Mouse (Mus musculus): ENCODE data around the gene Gapdh. TPM values are rescaled to one million over a fixed set of nuclear protein-coding genes. Genes with fewer than 3 reads are reported as not detected.
"Not testable (repeated sequence)": the region's sequence is repeated elsewhere in the genome, so short reads cannot be mapped to it uniquely, and the experiment has no call there.

The Gapdh gene
- total and polyA plus RNA-seq, 2 experiments = 1,072 to 2,601 TPM

GRCm38 (mm10) chr6:125161971-125162370, 4.3 kb downstream of the Gapdh start:
- H3K4me1 ChIP-seq (ENCODE audit: control insufficient read depth, insufficient read depth, low read length) = not testable (repeated sequence)
- peak; percentile 24; the same call in 1 of the 2 replicates for TF ChIP-seq CTCF (IDR thresholded peaks at IDR 0.05; ENCODE audit: low read depth, low read length)

GRCm38 (mm10) chr6:125160854-125161760, 5.2 kb downstream of the Gapdh start:
- WGBS = 25% methylated on average over 22 of the region's 22 CpGs
- Histone ChIP-seq H3K9ac (ENCODE audit: low read depth, low read length) (no peak overlapping the region), H3K4me3 (ENCODE audit: insufficient read depth, low read depth, low read length) (no peak overlapping the region), H3K27me3 (ENCODE audit: control insufficient read depth, insufficient read depth, low read length) (no peaks in the 10 kb centered on the region), H3K4me1 (ENCODE audit: control insufficient read depth, insufficient read depth, low read length) (peaks cover 2% of the 10 kb centered on the region; the same call in 1 of the 2 replicates), H3K27ac (replicated peaks; ENCODE audit: insufficient read depth, low read depth, low read length) (peak overlapping the region; percentile 50), H3K79me2 (ENCODE audit: control insufficient read depth, insufficient read depth, low read length) (peaks cover 14% of the 10 kb centered on the region; the same call in 1 of the 2 replicates), H3K36me3 (ENCODE audit: control insufficient read depth, insufficient read depth, low read length) (peaks cover 6% of the 10 kb centered on the region)
- DNase-seq (ENCODE audit: extremely low read depth, low read depth, low spot score) = peak; percentile 76
- no peak for TF ChIP-seq POLR2A (IDR thresholded peaks at IDR 0.05; ENCODE audit: extremely low read depth, insufficient read depth, low read length)

More at GRCm38 (mm10) chr6:125161971-125162370, 4.3 kb downstream of the Gapdh start:
- WGBS = 7% methylated on average over 4 of the region's 5 CpGs
- not testable (repeated sequence) for H3K27ac ChIP-seq (replicated peaks; ENCODE audit: insufficient read depth, low read depth, low read length); H3K36me3 ChIP-seq (ENCODE audit: control insufficient read depth, insufficient read depth, low read length); H3K4me3 ChIP-seq (ENCODE audit: insufficient read depth, low read depth, low read length); H3K27me3 ChIP-seq (ENCODE audit: control insufficient read depth, insufficient read depth, low read length); H3K9ac ChIP-seq (ENCODE audit: low read depth, low read length)
- peaks cover 14% of the 10 kb centered on the region; the same call in 1 of the 2 replicates for H3K79me2 ChIP-seq (ENCODE audit: control insufficient read depth, insufficient read depth, low read length)
- DNase-seq (ENCODE audit: extremely low read depth, low read depth, low spot score) = peak; percentile 52

- Histone ChIP-seq H3K79me2 (ENCODE audit: control insufficient read depth, insufficient read depth, low read length) (peaks cover 14% of the 10 kb centered on the region; the same call in 1 of the 2 replicates), H3K4me3 (ENCODE audit: insufficient read depth, low read depth, low read length) (no peak overlapping the region), H3K4me1 (ENCODE audit: control insufficient read depth, insufficient read depth, low read length) (peaks cover 2% of the 10 kb centered on the region; the same call in 1 of the 2 replicates), H3K36me3 (ENCODE audit: control insufficient read depth, insufficient read depth, low read length) (peaks cover 6% of the 10 kb centered on the region), H3K27me3 (ENCODE audit: control insufficient read depth, insufficient read depth, low read length) (no peaks in the 10 kb centered on the region), H3K27ac (replicated peaks; ENCODE audit: insufficient read depth, low read depth, low read length) (no peak overlapping the region), H3K9ac (ENCODE audit: low read depth, low read length) (no peak overlapping the region)
- no peak for TF ChIP-seq POLR2A (IDR thresholded peaks at IDR 0.05; ENCODE audit: extremely low read depth, insufficient read depth, low read length)
- TF ChIP-seq CTCF (IDR thresholded peaks at IDR 0.05; ENCODE audit: low read depth, low read length) = no peak
- WGBS = 83% methylated on average over 10 of the region's 10 CpGs
- DNase-seq (ENCODE audit: extremely low read depth, low read depth, low spot score) = no peak
Observed at GRCm38 (mm10) chr6:125160558-125160853, 5.8 kb downstream of the Gapdh start.

- H3K4me1 ChIP-seq (ENCODE audit: control insufficient read depth, insufficient read depth, low read length) = peaks cover 2% of the 10 kb centered on the region; the same call in 1 of the 2 replicates
- DNase-seq (ENCODE audit: extremely low read depth, low read depth, low spot score) = no peak
- peaks cover 6% of the 10 kb centered on the region for H3K36me3 ChIP-seq (ENCODE audit: control insufficient read depth, insufficient read depth, low read length)
- H3K9ac ChIP-seq (ENCODE audit: low read depth, low read length) = no peak overlapping the region
- H3K27me3 ChIP-seq (ENCODE audit: control insufficient read depth, insufficient read depth, low read length) = no peaks in the 10 kb centered on the region
- 89% methylated on average over 7 of the region's 7 CpGs for WGBS
- TF ChIP-seq POLR2A (IDR thresholded peaks at IDR 0.05; ENCODE audit: extremely low read depth, insufficient read depth, low read length) (no peak), CTCF (IDR thresholded peaks at IDR 0.05; ENCODE audit: low read depth, low read length) (no peak)
- H3K79me2 ChIP-seq (ENCODE audit: control insufficient read depth, insufficient read depth, low read length) = peaks cover 9% of the 10 kb centered on the region; the same call in 1 of the 2 replicates
- no peak overlapping the region for H3K4me3 ChIP-seq (ENCODE audit: insufficient read depth, low read depth, low read length)
- no peak overlapping the region for H3K27ac ChIP-seq (replicated peaks; ENCODE audit: insufficient read depth, low read depth, low read length)
Observed at GRCm38 (mm10) chr6:125159773-125160557, 6.3 kb downstream of the Gapdh start.

GRCm38 (mm10) chr6:125158944-125159492, 7.2 kb downstream of the Gapdh start:
- Histone ChIP-seq H3K4me1 (ENCODE audit: control insufficient read depth, insufficient read depth, low read length) (peaks cover 2% of the 10 kb centered on the region; the same call in 1 of the 2 replicates), H3K36me3 (ENCODE audit: control insufficient read depth, insufficient read depth, low read length) (peaks cover 6% of the 10 kb centered on the region), H3K79me2 (ENCODE audit: control insufficient read depth, insufficient read depth, low read length) (no peaks in the 10 kb centered on the region), H3K27ac (replicated peaks; ENCODE audit: insufficient read depth, low read depth, low read length) (no peak overlapping the region), H3K9ac (ENCODE audit: low read depth, low read length) (no peak overlapping the region), H3K27me3 (ENCODE audit: control insufficient read depth, insufficient read depth, low read length) (no peaks in the 10 kb centered on the region), H3K4me3 (ENCODE audit: insufficient read depth, low read depth, low read length) (no peak overlapping the region)
- WGBS = 92% methylated on average over 15 of the region's 15 CpGs
- no peak for TF ChIP-seq CTCF (IDR thresholded peaks at IDR 0.05; ENCODE audit: low read depth, low read length)
- TF ChIP-seq POLR2A (IDR thresholded peaks at IDR 0.05; ENCODE audit: extremely low read depth, insufficient read depth, low read length) = no peak
- no peak for DNase-seq (ENCODE audit: extremely low read depth, low read depth, low spot score)

Measured in liver, adult 2 months (tissue).